Mouse (Mus musculus) stomach, embryonic 16.5 days (tissue): ENCODE data around the gene Itga2b. TPM values are rescaled to one million over a fixed set of nuclear protein-coding genes. Genes with fewer than 3 reads are reported as not detected.

Experiments
- ATAC-seq: fragments of 200-750 bp; cut with Nextera tagmentation; 2 replicates; pipeline ENCODE4 v1.8.0; 2017; ENCODE audit warnings: moderate number of reproducible peaks, moderate TSS enrichment; ENCODE audit not compliant: insufficient read depth, low FRiP score
- H3K27ac ChIP-seq: fragments of 300-500 bp; sonication (generic); 2 replicates; pipeline ENCODE4 v1.5.1; 2014; ENCODE audit warnings: low read length
- H3K27me3 ChIP-seq: fragments of 300-500 bp; sonication (generic); 2 replicates; pipeline ENCODE4 v1.6.1; 2014; ENCODE audit warnings: low read length, control low read depth, mixed read lengths; ENCODE audit not compliant: control insufficient read depth, insufficient read depth
- H3K36me3 ChIP-seq: fragments of 300-500 bp; sonication (generic); 2 replicates; pipeline ENCODE4 v1.6.1; 2014; ENCODE audit warnings: low read length; ENCODE audit not compliant: control insufficient read depth, insufficient read depth
- H3K4me1 ChIP-seq: fragments of 300-500 bp; sonication (generic); 2 replicates; pipeline ENCODE4 v1.6.1; 2014; ENCODE audit warnings: low read length, control low read depth, mixed read lengths; ENCODE audit not compliant: control insufficient read depth, insufficient read depth
- H3K4me2 ChIP-seq: fragments of 300-500 bp; sonication (generic); 2 replicates; pipeline ENCODE4 v1.6.1; 2014; ENCODE audit warnings: low read depth, low read length, mixed read lengths
- H3K4me3 ChIP-seq: fragments of 300-500 bp; sonication (generic); replicated peaks from 2 replicates; pipeline ENCODE4 v1.5.1; 2014; ENCODE audit warnings: mild to moderate bottlenecking, low read length
- H3K9ac ChIP-seq: fragments of 300-500 bp; sonication (generic); 2 replicates; pipeline ENCODE4 v1.6.1; 2014; ENCODE audit warnings: low read length
- H3K9me3 ChIP-seq: fragments of 300-500 bp; sonication (generic); replicated peaks from 2 replicates; pipeline ENCODE4 v1.6.1; 2016; ENCODE audit warnings: low read length, control low read depth; ENCODE audit not compliant: control insufficient read depth
- WGBS: fragments of 180-500 bp; shearing (Covaris S2); extraction: QIAGEN DNeasy Blood & Tissue Kit; methylation state at CpG from one replicate; pipeline ENCODE4 v1.1.7; 2014; 5-methylcytosine and 5-hydroxymethylcytosine counted together
- microRNA-seq: library from miRNA; unstranded; fragments of <30 nt; microRNA quantifications from one replicate; pipeline ENCODE4, GENCODE M21; 2016
- polyA plus RNA-seq: library from polyadenylated mRNA; unstranded; fragments of >200 nt; fragmentation: Nextera tagmentation; extraction: Ambion mirVana; gene quantifications from 2 replicates; pipeline ENCODE4 v1.2.1, GENCODE M21; 2015

Gene Itga2b
- polyA plus RNA-seq, 1 experiment from 2014 or later: 8.6 TPM

DNA sequence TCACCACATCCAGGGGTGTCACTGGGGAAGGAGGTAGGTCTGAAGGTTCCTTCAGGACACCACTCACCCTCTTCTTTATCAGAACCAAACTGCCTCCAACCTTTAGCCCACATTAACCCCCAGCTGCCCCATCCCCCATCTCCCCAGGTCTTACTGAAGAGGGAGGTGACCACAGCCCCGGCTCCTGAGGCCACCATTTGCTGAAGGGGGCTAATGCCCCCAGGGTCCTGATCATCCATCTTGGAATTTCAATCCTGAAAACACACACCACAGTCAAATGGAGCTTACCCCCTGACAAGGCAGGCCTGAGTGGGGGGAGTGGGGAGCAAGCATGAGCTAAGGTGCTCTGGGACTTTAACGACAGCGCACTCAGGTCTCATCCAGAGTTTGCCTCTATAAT is 63.5 kb downstream of the Itga2b start:
- 11% methylated on average over 3 of the region's 3 CpGs for WGBS
- Histone ChIP-seq H3K4me1 (peaks cover 27% of the 10 kb centered on the region), H3K4me2 (peak overlapping the region; percentile 57), H3K9ac (peak overlapping the region; percentile 90), H3K4me3 (peak overlapping the region; percentile 93), H3K27me3 (no peaks in the 10 kb centered on the region), H3K27ac (peak overlapping the region; percentile 90), H3K9me3 (no peaks in the 10 kb centered on the region), H3K36me3 (peaks cover 14% of the 10 kb centered on the region)
- no peak for ATAC-seq

- no peak for ATAC-seq
- no peak overlapping the region for H3K27ac ChIP-seq
- H3K4me3 ChIP-seq: peak overlapping the region; percentile 93
- 82% methylated on average over 11 of the region's 11 CpGs for WGBS
- peak overlapping the region; percentile 90 for H3K9ac ChIP-seq
- no peaks in the 10 kb centered on the region for H3K9me3 ChIP-seq
- peak overlapping the region; percentile 57; the same call in 1 of the 2 replicates for H3K4me2 ChIP-seq
- H3K36me3 ChIP-seq: peaks cover 14% of the 10 kb centered on the region
- no peaks in the 10 kb centered on the region for H3K27me3 ChIP-seq
- H3K4me1 ChIP-seq: peaks cover 26% of the 10 kb centered on the region
Observed at GRCm38 (mm10) chr11:102405544-102406285, 64.2 kb downstream of the Itga2b start.

DNA sequence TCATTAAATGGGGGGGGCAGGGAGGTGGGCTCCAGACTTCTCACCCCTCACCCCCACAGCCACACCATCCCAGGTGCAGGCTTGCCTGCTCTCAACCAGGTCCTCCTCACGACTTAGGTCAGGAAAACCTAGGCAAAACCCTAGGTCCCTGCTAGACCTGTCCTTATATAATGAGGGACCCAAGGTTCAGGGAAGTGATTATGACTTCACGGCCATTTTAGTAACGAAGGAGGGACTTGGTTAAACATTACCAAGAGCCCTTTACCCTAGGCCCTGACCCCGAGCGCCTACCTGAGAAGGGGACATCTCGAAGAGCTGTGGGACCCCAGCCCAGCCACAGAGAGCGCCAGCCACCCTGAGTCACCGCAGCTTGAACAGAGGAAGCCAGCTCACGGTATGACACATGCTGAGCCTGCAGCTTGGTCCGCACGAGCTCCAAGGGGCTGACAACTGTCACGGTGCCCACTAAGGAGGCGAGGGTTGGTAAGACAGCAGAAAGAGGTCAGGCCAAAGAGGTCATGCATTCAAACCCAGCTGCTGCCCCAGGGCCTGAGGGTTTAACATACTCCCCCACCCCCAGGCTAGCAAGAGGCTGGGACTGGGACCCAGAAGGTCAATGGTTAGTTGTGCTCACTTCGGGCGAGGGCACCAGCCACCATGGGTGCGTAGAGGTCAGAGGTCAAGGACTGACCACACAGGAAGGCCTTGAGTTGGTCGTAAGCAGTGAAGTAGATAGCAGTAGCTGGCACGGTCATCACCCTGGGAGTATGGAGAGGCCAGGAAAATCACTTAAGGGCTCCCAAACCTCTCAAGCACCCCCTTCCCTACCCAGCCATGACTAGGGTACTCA is 65.5 kb downstream of the Itga2b start:
- Histone ChIP-seq H3K4me3 (no peak overlapping the region), H3K9me3 (no peaks in the 10 kb centered on the region), H3K27ac (no peak overlapping the region), H3K4me1 (peaks cover 29% of the 10 kb centered on the region), H3K27me3 (peaks cover 9% of the 10 kb centered on the region), H3K9ac (no peak overlapping the region), H3K36me3 (peaks cover 14% of the 10 kb centered on the region), H3K4me2 (no peak overlapping the region)
- 83% methylated on average over 18 of the region's 18 CpGs for whole genome bisulfite sequencing
- ATAC-seq: no peak

DNA sequence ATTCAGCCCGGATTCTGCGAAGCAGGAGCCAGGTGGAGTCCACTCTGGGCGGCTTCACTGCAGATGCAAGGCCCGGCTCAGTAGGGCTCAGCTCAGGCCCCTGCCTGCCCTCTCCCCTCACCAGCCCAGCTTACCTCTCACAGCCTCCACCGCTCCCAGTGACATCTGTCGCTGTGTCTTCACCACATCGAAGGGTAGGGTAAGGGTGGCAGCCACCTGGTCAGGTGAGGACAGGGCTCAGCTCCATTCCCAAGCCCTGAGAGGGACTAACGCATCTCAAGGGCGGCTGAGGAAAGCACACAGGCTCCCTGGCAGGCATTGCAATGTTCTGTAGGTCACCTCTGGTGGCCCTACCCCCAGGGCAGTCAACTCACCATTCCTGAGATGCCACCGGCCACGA is 66.3 kb downstream of the Itga2b start:
- ATAC-seq: no peak
- 90% methylated on average over 11 of the region's 11 CpGs for WGBS
- peaks cover 31% of the 10 kb centered on the region for H3K4me1 ChIP-seq
- H3K36me3 ChIP-seq: peaks cover 14% of the 10 kb centered on the region
- no peak overlapping the region for H3K9ac ChIP-seq
- no peak overlapping the region for H3K4me3 ChIP-seq
- H3K4me2 ChIP-seq: no peak overlapping the region
- H3K27me3 ChIP-seq: peaks cover 16% of the 10 kb centered on the region
- no peak overlapping the region for H3K27ac ChIP-seq
- no peaks in the 10 kb centered on the region for H3K9me3 ChIP-seq

Small RNAs within 50 kb of the gene (microRNA-seq; reads per million reads assigned to microRNA genes)
- not detected for gene Mir6930

Other genes starting within 250 kb of the Itga2b start
- 60.6 and 67.4 TPM in 2 replicates for gene Hdac5, start 240.0 kb downstream of the Itga2b start, polyA plus RNA-seq
- gene BC030867, start 221.2 kb downstream of the Itga2b start, polyA plus RNA-seq: 10.8 and 12.4 TPM in 2 replicates
- gene Asb16, start 201.4 kb downstream of the Itga2b start, polyA plus RNA-seq: 0.12 TPM in 1 of 2 replicates, not detected in the other
- 53.0 and 53.4 TPM in 2 replicates for gene Tmub2, start 185.2 kb downstream of the Itga2b start, polyA plus RNA-seq
- gene Atxn7l3, start 173.5 kb downstream of the Itga2b start, polyA plus RNA-seq: 12.2 and 13.2 TPM in 2 replicates
- 70.5 and 71.4 TPM in 2 replicates for gene Ubtf, start 150.4 kb downstream of the Itga2b start, polyA plus RNA-seq
- 38.9 and 47.2 TPM in 2 replicates for gene Slc4a1, start 103.9 kb downstream of the Itga2b start, polyA plus RNA-seq
- gene Rundc3a, start 76.7 kb downstream of the Itga2b start, polyA plus RNA-seq: 6.8 and 7.6 TPM in 2 replicates
- 239 and 243 TPM in 2 replicates for gene Slc25a39, start 62.2 kb downstream of the Itga2b start, polyA plus RNA-seq
- 187 and 207 TPM in 2 replicates for gene Grn, start 39.8 kb downstream of the Itga2b start, polyA plus RNA-seq
- gene Fam171a2, start 22.4 kb downstream of the Itga2b start, polyA plus RNA-seq: 2.5 and 3.3 TPM in 2 replicates
- gene Gpatch8, start 86.3 kb upstream of the Itga2b start, polyA plus RNA-seq: 34.9 and 47.0 TPM in 2 replicates
- 21.0 and 22.0 TPM in 2 replicates for gene Gm11627, start 109.3 kb upstream of the Itga2b start, polyA plus RNA-seq
- gene Fzd2, start 134.3 kb upstream of the Itga2b start, polyA plus RNA-seq: 12.2 and 15.4 TPM in 2 replicates
- 0.40 and 0.79 TPM in 2 replicates for gene Meioc, start 193.6 kb upstream of the Itga2b start, polyA plus RNA-seq
- 39.8 and 44.6 TPM in 2 replicates for gene Ccdc43, start 227.7 kb upstream of the Itga2b start, polyA plus RNA-seq